Mouse (Mus musculus): ENCODE measurements at regions not wholly inside any gene's neighbourhood (a gene's known extent, or its start where the extent isn't known, plus 50 kb on each side); places are given as distances from the start of the nearest gene placed in this dataset.
A peak's percentile ranks its signal among the peaks of the same experiment; 100 is the strongest.

DNA sequence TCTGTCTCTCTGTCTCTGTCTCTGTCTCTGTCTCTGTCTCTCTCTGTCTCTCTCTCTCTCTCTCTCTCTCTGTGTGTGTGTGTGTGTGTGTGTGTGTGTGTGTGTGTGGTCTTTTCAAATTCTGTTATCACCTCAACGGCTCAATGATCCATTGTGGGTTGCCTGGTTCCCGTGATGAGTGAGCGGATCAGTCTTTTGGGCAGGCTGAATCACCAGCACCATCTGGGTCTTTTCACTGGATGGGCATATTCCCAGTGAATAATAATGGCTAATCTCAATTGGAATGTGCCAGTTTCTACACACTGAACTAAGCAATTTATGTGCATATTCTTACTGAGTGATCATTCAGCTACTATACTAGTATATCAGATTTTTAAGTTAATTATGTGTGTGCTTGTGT, 216.4 kb downstream of the Lmx1a start:
- no peak for DNase-seq (ENCODE audit: low read depth, low spot score)

DNA sequence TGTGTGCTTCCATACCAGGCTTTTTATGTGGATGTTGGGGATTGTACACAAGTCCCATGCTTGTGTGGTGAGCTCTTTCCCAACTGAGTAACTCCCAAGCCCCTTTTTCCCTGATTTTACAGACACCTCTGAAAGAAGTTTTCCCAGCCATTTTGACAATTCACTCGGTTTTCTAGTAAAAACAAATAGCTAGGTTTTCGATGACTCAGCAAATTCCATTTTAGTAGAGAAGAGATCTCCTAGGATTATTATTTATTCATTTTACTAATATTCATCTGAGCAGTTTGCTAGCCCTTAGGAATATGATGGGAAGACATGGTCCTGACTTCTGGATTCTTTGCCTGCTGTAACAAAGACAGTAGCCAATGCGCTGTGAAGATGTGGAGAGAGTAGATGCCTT, 223.0 kb downstream of the Lmx1a start:
- DNase-seq (ENCODE audit: low read depth, low spot score) = no peak

DNA sequence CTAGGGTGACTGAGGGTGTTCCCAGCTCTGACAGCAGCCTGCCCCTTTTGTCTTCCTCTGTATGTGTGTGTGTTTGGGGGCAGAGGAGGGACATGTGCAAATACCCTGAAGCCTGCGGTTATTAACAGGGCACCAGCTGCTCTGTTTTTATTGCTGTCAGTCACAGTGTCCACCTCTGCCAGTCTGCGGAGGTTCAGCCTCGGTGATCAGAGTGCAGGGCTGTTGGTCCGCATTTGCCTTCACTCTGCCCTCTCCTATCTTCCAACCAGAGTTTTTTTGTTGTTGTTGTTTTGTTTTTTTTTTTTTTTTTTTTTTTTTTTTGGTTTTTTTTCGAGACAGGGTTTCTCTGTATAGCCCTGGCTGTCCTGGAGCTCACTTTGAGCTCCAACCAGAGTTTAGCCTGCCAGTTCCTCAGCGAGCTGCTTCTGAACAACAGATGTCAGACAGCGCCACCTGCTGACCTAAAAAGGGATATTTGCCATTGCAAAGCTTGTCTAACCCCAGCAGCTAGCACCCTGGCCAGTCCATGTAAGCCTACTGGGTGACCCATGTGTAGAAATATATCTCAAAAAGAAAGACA, 226.0 kb downstream of the Lmx1a start:
- peak; percentile 87 for DNase-seq (ENCODE audit: low read depth, low spot score)

DNA sequence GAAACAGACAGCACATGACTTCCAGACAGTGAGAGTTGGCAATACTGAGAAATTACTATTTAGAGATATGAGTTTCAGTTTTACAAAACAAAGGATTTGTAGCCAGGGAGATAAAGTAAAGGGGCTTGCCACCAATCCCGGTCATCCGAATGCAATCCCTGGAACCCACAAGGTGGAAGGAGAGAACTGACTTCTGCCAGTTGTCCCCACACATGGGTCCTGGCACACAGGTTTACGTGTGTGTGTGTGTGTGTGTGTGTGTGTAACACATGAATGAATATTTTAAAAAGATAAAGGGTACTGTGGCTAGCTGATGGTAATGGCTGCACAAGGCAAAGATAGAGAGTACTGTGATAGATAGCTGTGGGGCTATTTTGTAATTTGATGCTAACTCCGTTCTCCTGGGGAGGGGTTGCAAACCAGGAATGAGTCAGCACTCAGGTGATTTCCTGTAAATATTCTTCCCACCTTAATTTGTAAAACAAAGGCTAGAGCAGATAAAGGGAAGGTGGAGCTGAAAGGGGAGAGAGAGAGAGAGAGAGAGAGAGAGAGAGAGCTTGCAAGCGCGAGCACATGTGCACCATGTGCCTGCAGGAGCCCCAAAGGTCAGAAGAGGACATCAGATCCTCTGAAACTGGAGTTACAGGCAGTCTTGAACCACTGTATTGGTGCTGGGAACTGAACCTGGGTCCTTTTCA, 226.7 kb downstream of the Lmx1a start:
- no peak for DNase-seq (ENCODE audit: low read depth, low spot score)

DNA sequence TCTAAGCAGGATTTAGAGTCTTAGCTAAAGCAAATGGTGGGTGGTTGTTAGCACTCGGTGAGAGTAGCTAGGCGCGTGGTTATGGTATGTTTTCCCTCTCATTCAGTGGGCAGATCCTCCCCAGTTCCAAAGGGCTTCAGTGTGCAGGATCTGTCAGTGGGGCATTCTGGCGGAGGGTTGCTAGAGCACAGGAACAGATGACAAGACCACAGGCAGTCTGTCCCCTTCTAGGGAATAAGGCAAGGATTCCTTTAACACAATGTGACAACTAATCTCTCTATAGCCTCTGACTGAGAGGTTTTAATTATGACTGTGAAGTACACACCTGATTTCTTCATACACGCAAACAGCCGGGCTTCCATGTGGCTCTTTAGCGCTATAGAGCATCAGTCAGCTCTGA, 233.9 kb downstream of the Lmx1a start:
- DNase-seq (ENCODE audit: low read depth, low spot score) = no peak

DNA sequence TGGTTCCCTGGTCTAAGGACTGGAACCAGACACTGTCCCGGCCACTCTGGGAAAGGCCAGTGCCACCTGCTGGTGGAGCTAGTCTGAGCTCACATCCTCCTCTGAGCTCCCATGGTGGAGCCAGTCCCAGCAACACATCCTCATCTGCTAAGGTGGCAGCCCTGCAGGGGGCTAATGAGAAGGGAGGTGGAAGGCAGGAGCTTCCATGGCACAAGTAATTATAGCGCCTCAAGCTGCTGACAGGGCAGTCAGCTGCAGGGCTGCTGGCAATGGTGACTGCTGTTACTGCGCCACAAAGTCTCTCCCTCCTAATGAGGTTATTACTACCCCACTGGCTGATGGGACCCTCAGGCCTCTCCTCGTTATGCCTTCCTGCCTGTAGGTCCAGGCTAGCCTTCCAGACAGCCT, 239.0 kb downstream of the Lmx1a start:
- peak; percentile 42 for DNase-seq (ENCODE audit: low read depth, low spot score)

DNA sequence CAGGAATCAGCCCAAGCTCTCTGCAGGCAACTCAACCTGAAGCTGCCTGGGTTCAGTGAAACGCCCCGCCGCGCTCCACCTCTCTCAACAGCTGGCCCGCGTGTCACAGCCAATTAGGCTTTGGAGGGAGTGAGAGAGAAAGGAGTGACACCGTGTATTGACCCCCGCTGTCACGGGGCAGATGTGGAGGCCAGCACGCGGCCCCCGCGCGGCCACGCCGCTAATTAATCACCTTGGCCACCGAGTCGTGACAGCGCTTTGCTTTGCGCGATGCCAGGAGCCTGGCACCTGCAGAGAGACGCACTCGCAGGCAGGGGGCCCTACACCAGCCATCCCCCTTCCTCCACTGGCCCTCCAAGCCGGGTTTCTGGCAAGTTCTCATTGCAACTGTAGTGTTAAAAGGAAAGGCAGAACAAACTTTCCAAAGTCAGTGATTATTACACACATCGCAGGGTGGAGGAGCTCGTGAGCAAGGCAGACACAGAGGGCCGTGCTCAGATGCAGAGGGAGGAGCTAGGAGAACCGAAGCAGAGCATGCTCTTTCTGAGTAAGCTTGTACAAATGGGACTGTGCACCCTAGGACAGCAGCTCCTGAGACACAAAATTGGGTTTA, 240.8 kb downstream of the Lmx1a start:
- peak; percentile 55 for DNase-seq (ENCODE audit: low read depth, low spot score)

DNA sequence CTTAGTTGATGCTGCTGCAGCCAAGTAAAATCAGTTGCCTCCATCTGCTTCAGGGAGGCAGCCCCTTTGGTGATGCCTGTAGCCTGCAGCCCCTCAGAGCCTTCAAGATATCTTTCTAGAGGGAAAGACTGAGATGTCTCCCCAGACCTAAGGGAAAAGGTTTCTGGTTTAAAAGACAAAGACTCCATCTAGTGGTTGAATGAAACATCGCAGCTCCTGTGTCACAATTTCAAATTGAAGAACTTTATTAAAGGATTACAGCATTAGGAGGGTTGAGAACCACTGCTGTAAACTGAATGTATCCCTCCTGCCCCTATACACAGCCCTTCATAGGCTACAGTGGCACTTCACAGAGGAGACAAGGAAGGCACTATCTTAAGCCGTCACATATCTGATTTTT, 243.1 kb downstream of the Lmx1a start:
- peak; percentile 57 for DNase-seq (ENCODE audit: low read depth, low spot score)

DNA sequence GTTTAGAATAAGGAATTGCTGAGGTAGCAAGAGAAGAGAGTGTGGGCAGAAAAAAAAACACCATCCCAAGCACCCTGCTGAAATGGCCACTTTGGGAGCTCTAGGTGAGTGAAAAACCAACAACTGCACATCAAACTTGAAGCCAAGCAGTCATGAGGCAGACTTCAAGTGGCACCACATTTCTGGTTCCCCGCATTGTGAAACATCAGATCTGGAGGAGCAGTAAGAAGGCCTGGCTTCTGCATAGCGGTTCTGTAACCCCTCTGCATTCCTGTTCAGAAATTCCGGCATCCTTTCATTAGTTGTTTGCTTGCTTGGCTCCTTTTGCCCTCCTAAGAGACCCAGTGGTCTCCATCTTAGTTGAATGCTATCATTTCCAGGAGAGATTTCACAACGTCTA, 247.7 kb downstream of the Lmx1a start:
- no peak for DNase-seq (ENCODE audit: low read depth, low spot score)

DNA sequence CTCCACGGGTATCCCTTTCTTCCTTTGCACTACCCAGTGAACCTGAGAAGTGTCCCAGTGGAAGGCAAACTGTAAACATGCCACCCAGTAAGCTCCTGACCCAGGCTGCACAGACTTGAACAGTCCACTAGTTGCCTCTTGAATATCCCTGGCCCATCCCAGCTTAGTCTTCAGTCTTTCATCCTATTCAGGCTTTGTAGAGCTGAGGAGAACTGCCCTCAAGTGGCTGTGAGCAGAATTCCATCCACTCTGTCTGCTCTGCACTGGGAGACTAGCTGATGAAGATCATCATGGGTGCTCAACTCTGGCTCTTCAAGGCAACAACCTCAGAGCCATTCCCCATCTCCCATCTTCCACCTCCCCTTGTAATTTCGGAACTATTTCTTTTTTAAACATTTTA, 249.1 kb downstream of the Lmx1a start:
- no peak for DNase-seq (ENCODE audit: low read depth, low spot score)

DNA sequence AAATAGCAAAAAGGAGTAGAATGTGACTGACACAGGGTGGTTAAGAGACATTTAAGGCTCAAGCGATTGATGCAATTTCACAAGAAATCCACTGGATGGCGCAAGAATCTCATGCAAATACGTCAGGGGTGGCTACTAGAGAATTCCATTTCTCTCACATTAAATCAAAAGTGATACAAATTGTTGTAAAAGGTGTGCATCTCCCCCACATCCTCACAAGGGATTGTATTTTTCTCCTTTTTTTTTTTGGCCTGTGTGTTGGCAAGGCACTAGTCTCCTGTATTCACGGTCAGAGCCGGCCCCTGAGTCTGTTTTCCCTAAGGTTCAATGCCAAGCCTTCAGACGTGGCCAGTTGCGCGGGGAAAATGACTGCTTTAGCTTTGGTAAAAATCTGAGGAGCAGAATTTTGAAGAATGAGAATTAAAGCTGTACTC, 253.0 kb downstream of the Lmx1a start:
- DNase-seq (ENCODE audit: low read depth, low spot score) = peak; percentile 40

DNA sequence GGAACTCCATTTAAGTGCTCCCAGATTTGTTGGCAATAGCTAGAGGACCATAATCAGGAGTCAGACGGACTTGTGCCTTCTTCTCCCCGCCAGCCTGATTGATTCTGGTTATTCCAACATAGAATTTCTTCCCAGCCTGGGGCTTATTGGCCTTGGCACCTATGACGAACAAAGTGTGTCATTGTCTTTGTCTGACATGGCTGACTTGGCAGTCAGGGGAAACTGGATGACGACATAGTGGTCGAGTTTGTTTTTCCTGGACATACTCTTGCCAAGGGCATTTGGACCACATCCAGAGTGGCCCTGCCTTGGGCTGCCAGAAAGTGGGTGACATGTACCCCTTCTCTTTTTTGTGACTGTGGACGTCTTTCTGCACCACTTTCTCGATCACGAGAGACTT, 254.1 kb downstream of the Lmx1a start:
- no peak for DNase-seq (ENCODE audit: low read depth, low spot score)

DNA sequence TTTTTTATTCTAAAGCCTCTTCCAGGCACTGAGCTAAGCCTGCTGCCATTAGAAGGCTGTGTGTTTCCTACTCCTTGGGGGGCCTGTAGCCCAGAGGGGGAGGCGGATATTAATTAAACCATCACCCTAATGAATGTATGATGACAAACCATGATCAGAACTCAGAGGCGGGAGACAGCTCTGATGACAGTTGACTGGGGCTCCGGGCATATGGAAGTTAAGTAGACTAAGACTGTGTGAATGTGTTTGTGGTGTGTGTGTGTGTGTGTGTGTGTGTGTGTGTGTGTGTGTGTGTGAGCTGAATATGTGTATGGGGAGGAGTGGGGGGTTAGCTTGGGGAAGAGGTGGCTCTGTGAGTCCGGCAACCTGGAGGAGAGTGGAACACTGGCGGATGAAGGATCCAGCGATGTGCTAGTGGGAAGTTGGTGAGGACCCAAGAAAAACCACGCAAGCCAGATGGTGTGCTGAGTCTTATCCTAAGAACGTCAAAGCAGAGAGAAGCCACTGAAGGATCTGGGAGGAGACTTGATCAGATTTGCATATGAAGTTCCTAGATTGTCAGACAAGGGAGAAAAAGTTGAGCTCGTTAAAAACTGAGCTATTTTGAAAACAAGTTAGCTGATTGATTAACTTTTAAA, 256.7 kb downstream of the Lmx1a start:
- DNase-seq (ENCODE audit: low read depth, low spot score) = no peak

DNA sequence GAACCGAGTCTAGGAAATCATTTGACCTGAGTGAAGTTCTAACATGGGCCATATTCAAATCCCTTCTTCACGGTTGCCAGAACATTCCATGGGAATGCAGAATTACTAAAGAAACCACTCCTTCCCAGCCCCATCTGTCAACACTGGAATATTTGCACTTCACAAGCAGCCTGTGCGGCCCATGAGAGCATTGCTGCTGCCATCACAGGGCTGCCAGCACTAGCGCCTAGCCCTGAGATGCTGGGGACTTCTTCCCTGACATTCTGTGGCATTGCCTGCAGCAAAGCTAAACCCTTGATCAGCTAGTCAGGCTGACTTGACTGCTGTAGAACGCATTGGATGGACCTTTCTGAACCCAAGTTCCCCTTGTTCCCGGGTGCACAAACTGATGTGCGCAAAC, 258.8 kb downstream of the Lmx1a start:
- no peak for DNase-seq (ENCODE audit: low read depth, low spot score)

DNA sequence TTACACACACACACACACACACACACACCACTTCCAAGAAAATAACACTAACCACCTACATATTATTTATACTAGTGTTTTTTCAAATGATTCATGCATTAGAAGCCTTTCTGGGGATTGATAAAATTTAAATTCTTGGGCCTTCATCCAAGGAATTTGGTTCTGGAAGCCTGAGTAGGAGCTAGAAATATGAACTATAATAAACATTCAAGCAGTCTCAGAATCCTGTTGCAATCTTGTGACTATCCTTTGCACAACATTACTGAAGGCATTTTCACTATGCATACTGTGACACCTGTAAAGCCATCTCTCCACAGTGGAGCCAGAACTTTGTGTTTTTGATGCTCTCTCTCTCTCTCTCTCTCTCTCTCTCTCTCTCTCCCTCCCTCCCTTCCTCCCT, 262.7 kb downstream of the Lmx1a start:
- no peak for DNase-seq (ENCODE audit: low read depth, low spot score)

DNA sequence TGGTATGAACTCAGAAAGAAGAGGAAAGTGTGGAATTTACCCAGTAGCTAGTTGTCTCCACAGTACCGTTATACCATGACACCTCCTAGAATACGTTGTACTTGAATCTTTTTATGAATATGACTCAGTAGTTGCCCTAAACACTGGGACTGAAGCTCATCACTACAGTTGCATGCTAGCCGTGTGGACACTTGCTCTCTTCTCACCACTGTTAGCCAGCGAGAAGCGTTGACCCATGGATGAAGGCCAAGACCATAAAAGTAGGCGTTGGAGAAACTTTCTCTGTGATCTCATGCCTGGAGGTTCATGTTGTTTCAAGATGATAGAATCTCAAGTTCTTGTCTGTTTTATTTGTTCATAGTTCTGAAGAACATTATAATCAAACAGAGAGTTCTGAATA, 269.5 kb downstream of the Lmx1a start:
- no peak for DNase-seq (ENCODE audit: low read depth, low spot score)

DNA sequence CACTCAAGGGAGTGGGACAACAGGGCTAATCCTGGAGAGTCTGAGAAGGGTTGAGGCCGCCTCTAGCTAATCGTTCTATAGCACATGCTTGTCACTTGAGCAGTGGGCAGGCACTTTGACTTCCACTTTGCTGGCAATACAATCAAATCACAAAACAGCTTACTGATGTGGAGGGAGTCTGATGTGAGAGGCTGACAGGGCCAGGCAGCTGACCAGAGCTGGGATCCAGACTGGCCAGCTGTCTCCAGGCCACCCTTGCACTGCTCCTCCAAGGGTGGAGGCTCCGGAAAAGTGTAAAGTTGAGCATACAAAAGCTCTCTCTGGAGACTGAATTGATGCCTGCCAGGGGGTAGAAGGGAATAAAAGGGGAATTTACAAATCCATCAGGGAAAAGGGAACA, 280.5 kb downstream of the Lmx1a start:
- DNase-seq (ENCODE audit: low read depth, low spot score) = no peak

DNA sequence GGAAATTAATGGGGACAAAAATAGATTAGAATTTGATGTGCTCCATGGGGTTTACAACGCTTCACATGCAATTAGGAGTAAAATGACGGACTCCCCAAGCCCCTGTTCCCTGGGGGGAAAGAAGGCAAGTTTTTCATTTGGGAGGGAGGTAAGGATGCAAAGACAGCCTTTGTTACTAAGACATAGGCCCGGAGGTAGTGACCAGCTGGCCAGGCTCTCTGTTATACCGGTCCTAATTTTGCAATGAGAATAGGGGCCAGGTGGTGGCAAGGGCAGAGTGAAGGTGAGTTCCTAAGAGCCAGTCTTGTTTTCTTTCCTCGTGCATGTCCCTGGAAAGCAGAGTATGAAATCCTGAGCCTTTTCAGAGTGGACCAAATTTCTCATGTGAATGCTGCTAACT, 280.9 kb downstream of the Lmx1a start:
- no peak for DNase-seq (ENCODE audit: low read depth, low spot score)

DNA sequence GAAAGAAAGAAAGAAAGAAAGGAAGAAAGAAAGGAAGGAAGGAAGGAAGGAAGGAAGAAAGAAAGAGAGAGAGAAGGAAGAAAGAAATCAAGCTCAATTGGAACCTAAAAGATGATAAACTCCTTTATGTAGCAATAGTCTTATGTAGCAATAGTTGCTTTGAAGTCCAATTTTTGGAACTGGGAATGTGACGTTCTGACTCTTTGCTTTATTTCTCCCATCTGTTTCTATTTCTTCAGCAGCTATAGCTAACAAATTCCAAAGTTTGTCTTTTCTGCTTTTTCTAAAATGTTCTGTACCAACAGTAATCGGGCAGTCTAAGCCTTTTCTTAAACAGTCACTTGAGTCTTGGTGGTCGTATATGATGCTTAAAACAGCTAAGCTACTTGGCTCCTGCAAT, 287.7 kb downstream of the Lmx1a start:
- no peak for DNase-seq (ENCODE audit: low read depth, low spot score)

DNA sequence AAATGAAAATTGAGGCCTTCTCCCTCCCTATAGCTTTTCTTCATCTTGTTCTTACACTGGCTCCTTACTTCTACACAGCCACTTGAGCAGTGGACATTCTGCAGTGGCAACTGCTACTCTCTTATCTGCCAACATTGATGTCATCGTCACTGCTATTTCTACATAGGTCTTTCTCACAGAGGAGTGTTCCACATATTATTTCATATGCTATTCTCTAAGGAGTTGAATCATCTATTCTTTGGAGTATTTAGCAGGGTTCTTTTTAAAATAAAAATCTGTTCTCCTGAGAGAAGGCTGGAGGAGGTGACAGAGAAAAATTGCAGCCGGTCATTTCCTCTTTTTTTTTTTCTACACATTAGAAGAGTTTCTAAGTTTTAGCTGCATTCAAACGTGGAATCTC, 290.1 kb downstream of the Lmx1a start:
- no peak for DNase-seq (ENCODE audit: low read depth, low spot score)

DNA sequence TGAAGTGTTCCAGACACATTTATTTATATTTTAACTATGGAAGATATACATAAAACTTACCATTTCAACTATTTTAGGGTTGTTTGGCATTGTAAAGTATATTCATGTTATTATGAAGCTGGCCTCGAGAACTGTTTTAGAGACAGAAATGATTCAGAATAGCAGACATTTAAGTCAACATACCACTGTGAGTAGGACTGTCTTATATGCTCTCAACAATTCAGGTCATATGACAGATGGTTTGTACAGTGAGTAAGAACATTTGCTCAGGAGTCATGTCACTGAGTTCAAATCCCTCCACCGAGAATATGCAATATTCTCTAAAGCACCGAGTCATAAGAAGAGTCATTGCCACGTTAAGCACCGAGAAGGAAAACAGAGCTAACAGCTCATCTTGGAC, 290.6 kb downstream of the Lmx1a start:
- no peak for DNase-seq (ENCODE audit: low read depth, low spot score)

DNA sequence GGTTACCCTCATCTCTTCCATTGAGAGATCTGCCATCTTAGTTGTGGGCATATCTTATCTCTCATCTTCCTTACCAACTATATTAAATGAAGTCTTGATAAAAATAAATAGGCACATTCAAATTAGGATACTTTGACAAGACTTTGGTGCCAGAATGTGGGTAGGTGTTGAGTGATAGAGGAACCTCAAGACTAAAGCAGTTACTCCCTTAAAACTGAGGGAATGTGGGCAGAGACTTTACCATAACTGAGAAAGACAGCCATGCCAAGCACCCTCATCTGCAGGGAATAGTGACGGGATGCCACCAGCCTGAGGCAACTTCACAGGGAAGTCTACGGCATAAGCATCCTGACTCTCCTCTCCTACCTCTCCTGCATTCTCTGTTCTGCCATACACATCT, 292.3 kb downstream of the Lmx1a start:
- no peak for DNase-seq (ENCODE audit: low read depth, low spot score)

DNA sequence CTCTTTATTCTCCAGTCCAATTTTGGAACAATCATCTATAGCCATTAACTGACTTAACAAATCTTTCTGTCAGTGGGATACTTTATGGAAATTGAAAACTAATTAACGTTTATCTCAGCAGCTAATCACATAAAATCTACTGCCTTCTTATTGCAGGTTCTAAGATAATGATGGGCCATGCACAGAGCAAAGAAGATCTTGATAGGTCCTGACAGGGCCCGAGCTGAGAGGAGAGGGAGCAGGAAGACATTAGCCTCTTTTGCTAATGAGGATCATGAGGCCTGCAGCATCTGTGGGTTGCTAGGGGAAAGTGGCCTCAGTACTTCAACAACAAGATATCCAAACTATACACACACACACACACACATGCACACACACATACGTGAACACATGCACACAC, 318.4 kb downstream of the Lmx1a start:
- DNase-seq (ENCODE audit: low read depth, low spot score) = no peak
